Mouse (Mus musculus): ENCODE data around the gene Gja10. TPM values are rescaled to one million over a fixed set of nuclear protein-coding genes. Genes with fewer than 3 reads are reported as not detected.

Gene Gja10
- total and polyA plus RNA-seq, 3 experiments, result 0.13 TPM; not detected in 2

GRCm38 (mm10) chr4:32621637-32622036 lies 19.1 kb upstream of the Gja10 start:
- Histone ChIP-seq H3K9ac (ENCODE audit: insufficient read depth, low read depth) (no peak overlapping the region), H3K4me2 (ENCODE audit: insufficient read depth, low read depth, poor library complexity, severe bottlenecking) (no peak overlapping the region), H3K27me3 (replicated peaks) (no peaks in the 10 kb centered on the region), H3K9me3 (replicated peaks; ENCODE audit: low read length) (no peaks in the 10 kb centered on the region), H3K36me3 (replicated peaks in 1 of 2; ENCODE audit: control insufficient read depth in 1 of 2, insufficient read depth in 1 of 2, low read length in 1 of 2) (peaks cover 19 to 58% of the 10 kb centered on the region in 2 experiments), H3K27ac (ENCODE audit: insufficient read depth, low read depth) (no peak overlapping the region), H3K4me1 (ENCODE audit: control insufficient read depth in 1 of 2, insufficient read depth in 2 of 2) (peaks cover 8 to 38% of the 10 kb centered on the region in 2 experiments), H3K79me2 (replicated peaks; ENCODE audit: control insufficient read depth, extremely low read depth, insufficient read depth, poor library complexity, severe bottlenecking) (peaks cover 89% of the 10 kb centered on the region), H3K4me3 (replicated peaks in 1 of 3; ENCODE audit: low read depth in 2 of 3, low read length in 2 of 3, poor library complexity in 1 of 3) (no peak overlapping the region)
- TF ChIP-seq TCF12 (IDR thresholded peaks at IDR 0.05; ENCODE audit: low read depth, low read length), result no peak
- TF ChIP-seq HCFC1 (IDR thresholded peaks at IDR 0.05; ENCODE audit: low read depth, low read length), result no peak
- in situ Hi-C loops (cut with MboI; ENCODE audit: low pct_ligation_motif_present, low pct_unique_long_range_greater_than_20kb, low sequenced_read_pairs) (loop anchor here (25.0 kb wide), 1 partner anchor 366 kb away; the partner anchor contains the start of gene Rragd), dilution Hi-C loops (cut with MboI; ENCODE audit: extremely low pct_ligation_motif_present, extremely low pct_unique_long_range_greater_than_20kb, low sequenced_read_pairs) (no loop called here)
- DNase-seq (ENCODE audit: extremely low read depth), result no peak

- dilution Hi-C loops (cut with MboI; ENCODE audit: extremely low pct_ligation_motif_present, extremely low pct_unique_long_range_greater_than_20kb, low sequenced_read_pairs) (no loop called here), in situ Hi-C loops (cut with MboI; ENCODE audit: low pct_ligation_motif_present, low pct_unique_long_range_greater_than_20kb, low sequenced_read_pairs) (loop anchor here (25.0 kb wide), 1 partner anchor 372 kb away; the partner anchor contains the start of gene Rragd)
- no peaks in the 10 kb centered on the region for H3K27me3 ChIP-seq (replicated peaks)
- TF ChIP-seq MAFK (IDR thresholded peaks at IDR 0.05; ENCODE audit: insufficient replicate concordance, low read length) (no peak), TCF12 (IDR thresholded peaks at IDR 0.05; ENCODE audit: low read depth, low read length) (peak; percentile 25), MXI1 (IDR thresholded peaks at IDR 0.05; ENCODE audit: low read depth, low read length) (peak; percentile 45; the same call in 1 of the 2 replicates), RCOR1 (conservative IDR thresholded peaks at IDR 0.05; ENCODE audit: low read depth, low read length) (peak; percentile 44; the same call in 1 of the 2 replicates), UBTF (IDR thresholded peaks at IDR 0.05; ENCODE audit: low read depth, low read length) (peak; percentile 70; the same call in 1 of the 2 replicates), JUN (IDR thresholded peaks at IDR 0.05; ENCODE audit: insufficient read depth, low read depth, low read length) (no peak), RAD21 (IDR thresholded peaks at IDR 0.05; ENCODE audit: low read depth, low read length) (no peak), KAT2A (IDR thresholded peaks at IDR 0.05; ENCODE audit: insufficient replicate concordance, low read length) (peak; percentile 97), MYC (IDR thresholded peaks at IDR 0.05; ENCODE audit: low read depth, low read length) (no peak), SIN3A (IDR thresholded peaks at IDR 0.05; ENCODE audit: low read length) (peak; percentile 96), E2F4 (IDR thresholded peaks at IDR 0.05; ENCODE audit: insufficient replicate concordance, low read depth, low read length) (peak; percentile 100), MAX (IDR thresholded peaks at IDR 0.05; ENCODE audit: low read length) (peak; percentile 49; the same call in 1 of the 2 replicates), ZNF384 (IDR thresholded peaks at IDR 0.05; ENCODE audit: low read depth, low read length) (peak; percentile 84), NRF1 (IDR thresholded peaks at IDR 0.05; ENCODE audit: low read depth, low read length) (no peak; the same call in none of the 2 replicates), HCFC1 (IDR thresholded peaks at IDR 0.05; ENCODE audit: low read depth, low read length) (peak; percentile 81), IRF4 (IDR thresholded peaks at IDR 0.05; ENCODE audit: low read depth, low read length) (peak; percentile 63; the same call in 1 of the 2 replicates), NELFE (IDR thresholded peaks at IDR 0.05; ENCODE audit: low read depth, low read length) (peak; percentile 92), ELF1 (IDR thresholded peaks at IDR 0.05; ENCODE audit: low read depth, low read length) (peak; percentile 90), TBP (conservative IDR thresholded peaks at IDR 0.05; ENCODE audit: low read depth, low read length) (peak; percentile 83), MAZ (IDR thresholded peaks at IDR 0.05; ENCODE audit: low read depth, low read length) (peak; percentile 65), ZMIZ1 (IDR thresholded peaks at IDR 0.05; ENCODE audit: low read depth, low read length) (peak; percentile 95), GABPA (IDR thresholded peaks at IDR 0.05; ENCODE audit: insufficient replicate concordance, low read depth, low read length) (no peak), JUND (conservative IDR thresholded peaks at IDR 0.05; ENCODE audit: low read depth, low read length) (no peak), CHD1 (IDR thresholded peaks at IDR 0.05; ENCODE audit: low read depth, low read length) (peak; percentile 81; the same call in 1 of the 2 replicates), EP300 (IDR thresholded peaks at IDR 0.05; ENCODE audit: low read length) (no peak), ZKSCAN1 (IDR thresholded peaks at IDR 0.05; ENCODE audit: borderline replicate concordance, low read depth, low read length) (no peak), POLR2AphosphoS2 (IDR thresholded peaks at IDR 0.05; ENCODE audit: low read depth, low read length) (peak; percentile 86), BHLHE40 (IDR thresholded peaks at IDR 0.05; ENCODE audit: low read depth, low read length) (peak; percentile 35; the same call in 1 of the 2 replicates), PAX5 (IDR thresholded peaks at IDR 0.05; ENCODE audit: low read length) (no peak)
Measured at GRCm38 (mm10) chr4:32615034-32615881, 12.7 kb upstream of the Gja10 start, which contains the start of gene Casp8ap2. Gene Casp8ap2 (plus strand): TSS chr4:32615451.

More at GRCm38 (mm10) chr4:32615034-32615881, 12.7 kb upstream of the Gja10 start, which contains the start of gene Casp8ap2:
- Histone ChIP-seq H3K79me2 (replicated peaks; ENCODE audit: control insufficient read depth, extremely low read depth, insufficient read depth, poor library complexity, severe bottlenecking) (peaks cover 42% of the 10 kb centered on the region), H3K9me3 (replicated peaks; ENCODE audit: low read length) (no peaks in the 10 kb centered on the region), H3K36me3 (replicated peaks in 1 of 2; ENCODE audit: control insufficient read depth in 1 of 2, insufficient read depth in 1 of 2, low read length in 1 of 2) (peaks cover 3 to 15% of the 10 kb centered on the region in 2 experiments), H3K27ac (ENCODE audit: insufficient read depth, low read depth) (peak within 1 kb of the TSS; percentile 43), H3K4me3 (replicated peaks in 1 of 3; ENCODE audit: low read depth in 2 of 3, low read length in 2 of 3, poor library complexity in 1 of 3) (peak within 1 kb of the TSS; percentile 79 to 95 (median 93)), H3K9ac (ENCODE audit: insufficient read depth, low read depth) (peak within 1 kb of the TSS; percentile 75), H3K4me1 (ENCODE audit: control insufficient read depth in 1 of 2, insufficient read depth in 2 of 2) (peaks cover 8 to 30% of the 10 kb centered on the region in 2 experiments), H3K4me2 (ENCODE audit: insufficient read depth, low read depth, poor library complexity, severe bottlenecking) (peak within 1 kb of the TSS; percentile 80; the same call in 1 of the 2 replicates)
- peak; percentile 99 for DNase-seq (ENCODE audit: extremely low read depth)
